Mouse (Mus musculus): Measurements from ENCODE around the gene Foxj3. TPM values are rescaled to one million over a fixed set of nuclear protein-coding genes. Genes with fewer than 3 reads are reported as not detected.
A peak's percentile ranks its signal among the peaks of the same experiment; 100 is the strongest.
"Not testable (repeated sequence)": the region's sequence is repeated elsewhere in the genome, so short reads cannot be mapped to it uniquely, and the experiment has no call there.

Gene Foxj3
- total RNA-seq, 2 experiments from 2014 or later, result 41.6 to 41.9 TPM

- no peak for DNase-seq
These were observed 35.9 kb downstream of the Foxj3 start for GRCm38 (mm10) chr4:119572682-119573081.

- DNase-seq, result no peak
These were observed 37.7 kb downstream of the Foxj3 start for GRCm38 (mm10) chr4:119574504-119574903.

- no peak for DNase-seq
These were observed 38.7 kb downstream of the Foxj3 start for GRCm38 (mm10) chr4:119575459-119575858.

- DNase-seq, result no peak
These were observed 51.2 kb downstream of the Foxj3 start for GRCm38 (mm10) chr4:119588037-119588436.

- DNase-seq, result no peak
These were observed 52.6 kb downstream of the Foxj3 start for GRCm38 (mm10) chr4:119589423-119589822.

GRCm38 (mm10) chr4:119590027-119590426, 53.2 kb downstream of the Foxj3 start:
- no peak for DNase-seq

- DNase-seq, result no peak
These were observed 55.7 kb downstream of the Foxj3 start for GRCm38 (mm10) chr4:119592479-119592878.

- no peak for DNase-seq
These were observed 57.5 kb downstream of the Foxj3 start for GRCm38 (mm10) chr4:119594331-119594730.

GRCm38 (mm10) chr4:119599605-119600004, 62.8 kb downstream of the Foxj3 start:
- DNase-seq, result no peak

GRCm38 (mm10) chr4:119609488-119609887, 72.7 kb downstream of the Foxj3 start:
- no peak for DNase-seq

- DNase-seq, result no peak
These were observed 77.3 kb downstream of the Foxj3 start for GRCm38 (mm10) chr4:119614078-119614477.

GRCm38 (mm10) chr4:119614724-119615123, 77.9 kb downstream of the Foxj3 start:
- DNase-seq, result no peak

- no peak for DNase-seq
These were observed 89.4 kb downstream of the Foxj3 start for GRCm38 (mm10) chr4:119626081-119626645.

- DNase-seq, result no peak
These were observed 90.1 kb downstream of the Foxj3 start for GRCm38 (mm10) chr4:119626876-119627275.

- no peak for DNase-seq
These were observed 90.5 kb downstream of the Foxj3 start for GRCm38 (mm10) chr4:119627317-119627716.

- not testable (repeated sequence) for DNase-seq
These were observed 91.6 kb downstream of the Foxj3 start for GRCm38 (mm10) chr4:119628363-119628762.

- peak in 1 of 2 experiments; percentile 72 for DNase-seq
These were observed 94.5 kb downstream of the Foxj3 start for GRCm38 (mm10) chr4:119631115-119631919.

GRCm38 (mm10) chr4:119632721-119633120, 95.9 kb downstream of the Foxj3 start:
- DNase-seq, result no peak

- DNase-seq, result no peak
These were observed 96.5 kb downstream of the Foxj3 start for GRCm38 (mm10) chr4:119633342-119633741.

GRCm38 (mm10) chr4:119633948-119634347, 97.1 kb downstream of the Foxj3 start:
- no peak for DNase-seq

- DNase-seq, result no peak
These were observed 98.3 kb downstream of the Foxj3 start for GRCm38 (mm10) chr4:119634908-119635660.

- no peak for DNase-seq
These were observed 98.9 kb downstream of the Foxj3 start for GRCm38 (mm10) chr4:119635686-119636085.

GRCm38 (mm10) chr4:119636731-119637130, 99.9 kb downstream of the Foxj3 start:
- no peak for DNase-seq

Measured in adrenal gland, postnatal 36 days (tissue).